Mouse (Mus musculus): ENCODE results near the gene Grrp1. TPM values are rescaled to one million over a fixed set of nuclear protein-coding genes. Genes with fewer than 3 reads are reported as not detected.
"Not testable (repeated sequence)": the region's sequence is repeated elsewhere in the genome, so short reads cannot be mapped to it uniquely, and the experiment has no call there.

The Grrp1 gene
- polyA plus RNA-seq (2015; fragmentation: Nextera tagmentation; extraction: Ambion mirVana) = 10.6 and 12.1 TPM in 2 replicates

DNA sequence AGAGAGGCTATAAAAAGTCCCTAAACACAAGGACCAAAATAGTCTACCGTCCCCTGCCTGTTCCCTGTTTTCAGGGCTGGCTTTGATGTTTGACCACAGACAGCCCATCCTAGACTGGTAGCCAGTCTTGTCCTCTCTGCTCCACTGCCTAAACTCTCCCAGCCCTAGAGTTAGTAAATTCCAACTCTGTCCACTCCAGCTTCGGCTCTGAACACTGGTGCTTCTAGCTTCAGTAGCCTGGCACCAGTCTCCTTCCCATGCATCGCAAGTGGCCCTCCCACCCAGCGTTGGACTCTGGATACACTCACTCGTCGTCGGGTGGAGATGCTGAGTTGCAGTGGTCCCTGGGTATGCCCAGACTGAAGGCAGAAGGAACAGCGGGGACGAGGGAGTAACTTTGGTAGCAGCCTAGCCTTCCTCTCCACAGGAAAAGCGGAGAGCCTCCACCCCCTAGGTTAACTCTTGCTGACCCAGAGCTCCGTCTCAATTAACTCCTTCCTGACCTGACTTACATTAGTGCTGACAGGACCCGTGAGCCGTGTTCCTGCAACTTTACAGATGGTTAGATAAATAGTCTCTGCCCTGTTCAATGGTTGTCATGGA, at the start of gene Grrp1:
Gene Grrp1 (minus strand): TSS at position 385 of the 603 bp plus-strand sequence.
- H3K27me3 ChIP-seq = peaks cover 64% of the 10 kb centered on the region
- H3K9ac ChIP-seq = peak within 1 kb of the TSS; percentile 30
- no peaks in the 10 kb centered on the region for H3K36me3 ChIP-seq
- H3K9me3 ChIP-seq (replicated peaks) = no peaks in the 10 kb centered on the region
- WGBS = 2% methylated on average over 13 of the region's 13 CpGs
- peak within 1 kb of the TSS; percentile 61 for H3K27ac ChIP-seq
- peak within 1 kb of the TSS; percentile 86 for H3K4me2 ChIP-seq
- peaks cover 91% of the 10 kb centered on the region for H3K4me1 ChIP-seq
- H3K4me3 ChIP-seq (replicated peaks) = peak within 1 kb of the TSS; percentile 47
- no peak for ATAC-seq (replicated peaks; ENCODE audit: low FRiP score)

DNA sequence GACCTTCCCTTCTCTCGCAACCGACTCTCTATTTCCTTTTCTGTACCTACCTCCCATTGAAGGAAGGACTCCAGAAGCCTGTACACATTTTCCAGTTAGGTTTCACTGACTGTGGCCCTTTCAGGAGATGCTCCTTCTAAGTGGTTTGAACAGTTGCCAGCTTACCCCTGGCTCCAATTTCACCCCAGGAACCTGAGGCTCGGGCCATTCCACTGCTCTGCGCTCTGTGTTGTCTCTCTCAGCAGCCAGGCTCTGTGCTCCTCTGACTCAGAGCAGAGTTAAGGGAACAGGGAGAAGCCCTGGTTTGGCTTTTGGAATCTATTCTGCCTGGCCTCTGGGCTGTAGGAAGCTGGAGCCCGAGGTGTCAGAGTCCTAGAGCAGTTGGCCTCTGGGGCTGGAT, 48.2 kb upstream of the Grrp1 start:
- H3K27me3 ChIP-seq = no peaks in the 10 kb centered on the region
- H3K9ac ChIP-seq = no peak overlapping the region
- H3K27ac ChIP-seq = no peak overlapping the region
- no peak for ATAC-seq (replicated peaks; ENCODE audit: low FRiP score)
- peaks cover 4% of the 10 kb centered on the region for H3K4me1 ChIP-seq
- H3K4me3 ChIP-seq (replicated peaks) = no peak overlapping the region
- H3K4me2 ChIP-seq = no peak overlapping the region
- WGBS = 85% methylated on average over 5 of the region's 5 CpGs
- no peaks in the 10 kb centered on the region for H3K36me3 ChIP-seq
- no peaks in the 10 kb centered on the region for H3K9me3 ChIP-seq (replicated peaks)

DNA sequence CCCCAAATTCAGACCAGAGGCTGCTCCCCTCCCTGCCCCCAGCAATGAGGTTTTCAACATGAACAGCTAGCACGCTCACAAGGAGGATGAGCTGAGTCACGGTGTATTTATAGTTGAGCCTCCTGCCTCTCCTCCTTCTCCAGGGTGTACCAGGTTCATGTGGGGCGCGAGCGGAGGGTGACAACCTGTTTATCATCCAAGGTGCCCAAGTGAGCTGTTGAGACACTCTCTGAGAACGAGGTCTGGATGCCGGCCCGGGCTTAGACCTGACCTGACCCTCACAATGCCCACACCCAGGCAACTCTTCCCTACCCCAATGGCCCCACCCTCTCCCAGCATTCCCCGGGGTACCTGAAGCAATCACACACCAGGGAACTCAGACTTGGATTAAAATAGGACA, 46.4 kb upstream of the Grrp1 start:
- H3K27ac ChIP-seq = no peak overlapping the region
- H3K36me3 ChIP-seq = no peaks in the 10 kb centered on the region
- ATAC-seq (replicated peaks; ENCODE audit: low FRiP score) = no peak
- H3K27me3 ChIP-seq = peaks cover under 1% of the 10 kb centered on the region; the same call in 1 of the 2 replicates
- H3K4me1 ChIP-seq = no peaks in the 10 kb centered on the region
- H3K4me2 ChIP-seq = no peak overlapping the region
- H3K4me3 ChIP-seq (replicated peaks) = no peak overlapping the region
- H3K9ac ChIP-seq = no peak overlapping the region
- 65% methylated on average over 9 of the region's 9 CpGs for WGBS
- no peaks in the 10 kb centered on the region for H3K9me3 ChIP-seq (replicated peaks)

DNA sequence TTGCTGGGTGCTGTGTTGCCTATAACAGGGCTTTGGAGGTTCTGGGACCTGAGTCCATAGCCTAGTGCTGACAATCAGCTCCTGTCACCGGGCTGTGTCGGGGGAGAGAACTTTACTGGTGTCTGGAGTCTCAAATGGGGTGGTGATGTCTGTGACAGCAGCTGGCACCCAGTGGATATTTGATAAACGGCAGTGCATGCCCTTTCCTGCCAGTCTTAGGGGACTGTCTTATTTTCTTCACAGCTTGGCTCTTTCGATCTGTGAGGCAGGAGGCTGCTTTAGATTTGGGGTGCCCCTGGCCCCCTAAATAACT, 45.5 kb upstream of the Grrp1 start:
- Histone ChIP-seq H3K4me1 (no peaks in the 10 kb centered on the region), H3K9me3 (replicated peaks) (no peaks in the 10 kb centered on the region), H3K27me3 (peaks cover 3% of the 10 kb centered on the region; the same call in 1 of the 2 replicates), H3K4me3 (replicated peaks) (no peak overlapping the region), H3K27ac (no peak overlapping the region), H3K36me3 (no peaks in the 10 kb centered on the region), H3K4me2 (no peak overlapping the region), H3K9ac (no peak overlapping the region)
- WGBS = 65% methylated on average over 4 of the region's 4 CpGs
- ATAC-seq (replicated peaks; ENCODE audit: low FRiP score) = no peak

DNA sequence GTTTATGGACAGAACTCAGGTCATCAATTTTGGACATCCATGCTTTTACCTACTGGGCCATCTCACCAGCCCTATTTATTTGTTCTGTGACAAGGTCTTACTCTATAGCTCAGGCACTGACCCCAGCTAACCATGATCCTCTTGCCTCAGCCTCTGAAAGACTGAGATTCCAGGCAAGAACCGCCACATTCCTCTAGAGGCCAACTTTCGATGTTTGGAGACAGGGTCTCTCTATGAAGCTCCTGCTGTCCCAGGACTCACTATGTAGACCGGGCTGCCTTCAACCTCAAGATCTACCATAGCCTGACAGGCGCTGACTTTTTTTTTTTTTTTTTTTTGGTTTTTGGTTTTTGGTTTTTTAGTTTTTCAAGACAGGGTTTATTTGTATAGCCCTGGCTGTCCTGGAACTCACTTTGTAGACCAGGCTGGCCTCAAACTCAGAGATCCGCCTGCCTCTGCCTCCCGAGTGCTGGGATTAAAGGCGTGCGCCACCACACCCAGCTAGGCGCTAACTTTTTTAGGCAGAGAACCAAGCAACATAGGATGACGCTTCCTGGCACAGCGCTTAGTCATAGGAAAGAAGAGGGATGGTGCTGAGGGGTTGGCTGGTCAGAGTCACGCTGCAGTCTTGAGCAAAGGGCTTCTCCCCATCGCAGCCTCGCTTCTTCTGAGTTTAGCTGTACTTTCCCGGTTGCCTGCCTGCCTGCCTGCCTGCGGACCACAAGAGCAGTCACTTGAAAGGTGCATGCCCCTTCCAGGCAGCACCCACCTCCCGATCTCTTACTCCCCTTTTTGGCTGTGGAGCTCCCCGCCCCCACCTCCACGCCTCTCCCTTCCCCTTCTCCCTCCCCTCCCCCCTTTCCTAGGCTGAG, 45.0 kb upstream of the Grrp1 start:
- Histone ChIP-seq H3K36me3 (no peaks in the 10 kb centered on the region), H3K4me3 (replicated peaks) (no peak overlapping the region), H3K27me3 (peaks cover 8% of the 10 kb centered on the region), H3K9ac (no peak overlapping the region), H3K4me2 (no peak overlapping the region), H3K27ac (no peak overlapping the region), H3K4me1 (no peaks in the 10 kb centered on the region), H3K9me3 (replicated peaks) (no peaks in the 10 kb centered on the region)
- 77% methylated on average over 19 of the region's 19 CpGs for WGBS
- no peak for ATAC-seq (replicated peaks; ENCODE audit: low FRiP score)

DNA sequence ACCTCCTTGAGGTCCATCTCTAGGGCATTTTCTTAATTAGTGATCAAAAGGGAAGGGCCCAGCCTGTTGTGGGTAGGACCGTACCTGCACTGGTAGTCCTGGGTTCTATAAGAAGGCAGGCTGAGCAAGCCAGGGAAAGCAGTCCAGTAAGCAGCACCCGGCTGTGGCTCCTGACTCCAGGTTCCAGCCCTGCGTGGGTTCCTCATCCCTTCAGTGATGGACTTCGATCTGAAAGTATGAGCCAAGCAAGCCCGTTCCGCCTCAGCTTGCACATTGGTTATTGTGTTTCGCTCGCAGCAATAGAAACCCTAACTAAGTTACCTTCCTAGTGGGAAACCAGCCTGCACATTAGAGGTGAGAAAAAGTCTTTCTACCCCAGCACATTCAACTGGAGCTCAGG, 43.5 kb upstream of the Grrp1 start:
- H3K9ac ChIP-seq = no peak overlapping the region
- no peak overlapping the region for H3K4me2 ChIP-seq
- peaks cover 23% of the 10 kb centered on the region for H3K27me3 ChIP-seq
- WGBS = 81% methylated on average over 8 of the region's 8 CpGs
- no peak overlapping the region for H3K4me3 ChIP-seq (replicated peaks)
- H3K27ac ChIP-seq = no peak overlapping the region
- no peaks in the 10 kb centered on the region for H3K4me1 ChIP-seq
- H3K36me3 ChIP-seq = no peaks in the 10 kb centered on the region
- ATAC-seq (replicated peaks; ENCODE audit: low FRiP score) = no peak
- no peaks in the 10 kb centered on the region for H3K9me3 ChIP-seq (replicated peaks)

DNA sequence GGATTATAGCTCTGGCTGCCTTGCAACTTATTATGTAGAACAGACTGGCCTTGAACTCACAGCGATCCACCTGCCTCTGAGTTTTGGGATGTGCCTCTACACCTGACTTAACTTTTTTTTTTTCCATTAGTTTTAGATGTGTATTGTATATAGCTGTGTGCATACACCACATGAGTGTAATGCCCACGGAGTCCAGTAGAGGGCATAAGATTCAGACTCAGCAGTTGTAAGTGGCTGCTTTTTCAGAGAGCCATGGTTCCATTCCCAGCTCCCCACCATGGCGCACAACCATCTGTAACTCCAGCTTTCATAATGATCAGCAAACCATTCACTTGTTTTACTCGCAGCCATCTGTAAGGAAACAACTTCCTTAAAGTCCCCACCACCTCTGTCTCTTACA, 42.6 kb upstream of the Grrp1 start:
- Histone ChIP-seq H3K36me3 (no peaks in the 10 kb centered on the region), H3K27me3 (peaks cover 25% of the 10 kb centered on the region), H3K4me1 (peaks cover 5% of the 10 kb centered on the region; the same call in 1 of the 2 replicates), H3K9ac (no peak overlapping the region), H3K4me3 (replicated peaks) (no peak overlapping the region), H3K4me2 (no peak overlapping the region), H3K27ac (no peak overlapping the region), H3K9me3 (replicated peaks) (no peaks in the 10 kb centered on the region)
- WGBS = 90% methylated on average over 4 of the region's 4 CpGs
- no peak for ATAC-seq (replicated peaks; ENCODE audit: low FRiP score)

GRCm38 (mm10) chr4:134296096-134296495, 42.2 kb upstream of the Grrp1 start:
- H3K4me3 ChIP-seq (replicated peaks); H3K9ac ChIP-seq; ATAC-seq (replicated peaks; ENCODE audit: low FRiP score); H3K36me3 ChIP-seq; H3K4me2 ChIP-seq; H3K27ac ChIP-seq; H3K4me1 ChIP-seq; H3K9me3 ChIP-seq (replicated peaks): not testable (repeated sequence)
- 90% methylated on average over 4 of the region's 4 CpGs for WGBS
- peaks cover 25% of the 10 kb centered on the region for H3K27me3 ChIP-seq

DNA sequence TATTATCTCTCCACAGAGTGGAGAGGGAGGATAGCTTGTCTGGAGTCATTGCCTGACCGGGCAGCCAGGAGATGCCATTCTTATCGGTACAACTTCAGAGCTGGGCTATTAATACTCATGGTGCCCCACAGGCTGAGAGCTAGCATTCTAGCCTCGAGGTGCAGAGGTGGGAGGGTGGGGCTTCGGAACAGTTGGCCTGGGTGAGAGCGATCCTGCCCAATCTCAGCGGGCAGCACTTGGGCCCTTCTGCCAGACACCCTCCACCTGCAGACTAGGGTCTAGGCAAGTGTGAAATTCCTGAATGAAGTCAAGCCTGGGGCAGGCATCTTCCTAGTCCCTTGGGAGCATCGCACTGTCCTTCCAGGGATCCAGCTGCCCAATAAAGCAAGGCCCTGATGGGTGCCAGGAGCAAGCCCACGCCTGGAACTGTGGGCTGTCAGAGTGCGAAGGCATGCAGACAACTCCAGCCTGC, 39.8 kb upstream of the Grrp1 start:
- no peak for ATAC-seq (replicated peaks; ENCODE audit: low FRiP score)
- H3K4me3 ChIP-seq (replicated peaks) = no peak overlapping the region
- WGBS = 62% methylated on average over 9 of the region's 9 CpGs
- peaks cover 25% of the 10 kb centered on the region for H3K27me3 ChIP-seq
- no peaks in the 10 kb centered on the region for H3K36me3 ChIP-seq
- no peak overlapping the region for H3K9ac ChIP-seq
- H3K27ac ChIP-seq = no peak overlapping the region
- H3K4me2 ChIP-seq = no peak overlapping the region
- no peaks in the 10 kb centered on the region for H3K9me3 ChIP-seq (replicated peaks)
- H3K4me1 ChIP-seq = peaks cover 13% of the 10 kb centered on the region

GRCm38 (mm10) chr4:134293061-134293691, 39.3 kb upstream of the Grrp1 start:
- H3K36me3 ChIP-seq = no peaks in the 10 kb centered on the region
- no peak overlapping the region for H3K4me2 ChIP-seq
- H3K4me3 ChIP-seq (replicated peaks) = no peak overlapping the region
- H3K27me3 ChIP-seq = peaks cover 25% of the 10 kb centered on the region
- no peak overlapping the region for H3K9ac ChIP-seq
- peaks cover 18% of the 10 kb centered on the region for H3K4me1 ChIP-seq
- ATAC-seq (replicated peaks; ENCODE audit: low FRiP score) = no peak
- H3K27ac ChIP-seq = no peak overlapping the region
- no peaks in the 10 kb centered on the region for H3K9me3 ChIP-seq (replicated peaks)
- WGBS = 68% methylated on average over 18 of the region's 18 CpGs

- H3K4me2 ChIP-seq = no peak overlapping the region
- ATAC-seq (replicated peaks; ENCODE audit: low FRiP score) = no peak
These were observed 38.2 kb upstream of the Grrp1 start for GRCm38 (mm10) chr4:134292067-134292466.

More at GRCm38 (mm10) chr4:134292067-134292466, 38.2 kb upstream of the Grrp1 start:
- H3K9ac ChIP-seq = no peak overlapping the region
- peaks cover 25% of the 10 kb centered on the region for H3K27me3 ChIP-seq
- H3K4me1 ChIP-seq = peaks cover 22% of the 10 kb centered on the region
- WGBS = 24% methylated on average over 7 of the region's 7 CpGs
- H3K36me3 ChIP-seq = no peaks in the 10 kb centered on the region
- no peak overlapping the region for H3K4me3 ChIP-seq (replicated peaks)
- no peak overlapping the region for H3K27ac ChIP-seq
- no peaks in the 10 kb centered on the region for H3K9me3 ChIP-seq (replicated peaks)
